Mouse (Mus musculus): ENCODE data around the gene Atp8a2. TPM values are rescaled to one million over a fixed set of nuclear protein-coding genes. Genes with fewer than 3 reads are reported as not detected.

Atp8a2 gene
- polyA plus RNA-seq, 1 experiment from 2014 or later, result 23.8 TPM

DNA sequence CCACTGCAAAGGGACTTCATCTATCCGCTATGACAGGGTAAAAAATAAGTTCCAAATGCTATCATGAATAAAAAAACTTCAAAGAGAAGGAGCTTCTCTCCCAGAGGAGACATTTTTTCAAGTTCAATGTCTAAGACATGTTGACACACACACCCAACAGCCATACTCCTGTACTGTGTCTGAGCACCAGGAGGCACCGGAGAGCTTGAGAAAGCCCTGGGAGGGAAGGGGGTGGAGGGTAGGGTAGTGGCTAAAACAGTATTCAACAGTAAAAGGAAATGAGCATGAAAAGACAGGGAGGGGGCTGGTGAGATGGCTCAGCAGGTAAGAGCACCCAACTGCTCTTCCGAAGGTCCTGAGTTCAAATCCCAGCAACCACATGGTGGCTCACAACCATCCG is 58.6 kb downstream of the Atp8a2 start:
- Histone ChIP-seq H3K9ac (no peak overlapping the region), H3K27ac (no peak overlapping the region), H3K36me3 (no peaks in the 10 kb centered on the region), H3K4me2 (replicated peaks) (no peak overlapping the region), H3K4me3 (no peak overlapping the region), H3K9me3 (no peaks in the 10 kb centered on the region), H3K4me1 (no peaks in the 10 kb centered on the region), H3K27me3 (replicated peaks) (no peaks in the 10 kb centered on the region)
- WGBS, result 90% methylated on average over 4 of the region's 4 CpGs
- ATAC-seq (ENCODE audit: low FRiP score, low read depth), result no peak

DNA sequence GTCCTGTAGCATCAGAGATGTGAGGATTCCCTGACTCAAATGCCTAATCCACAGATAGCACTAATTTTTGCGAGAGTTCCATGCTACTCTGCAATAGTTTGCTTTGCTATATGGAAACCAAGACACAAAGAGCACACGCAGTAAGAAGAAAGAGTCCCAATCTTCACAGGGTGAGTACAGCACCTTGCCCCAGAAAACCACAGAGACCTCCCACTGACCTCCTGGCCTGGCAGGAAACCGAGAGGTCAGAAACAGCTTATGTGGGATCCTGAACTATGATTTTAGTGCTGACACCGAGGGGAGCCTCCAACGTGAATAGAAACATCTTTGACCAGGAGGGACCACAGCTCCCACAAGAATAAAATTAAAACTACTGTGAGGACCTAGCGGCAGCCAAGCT is 59.2 kb downstream of the Atp8a2 start:
- ATAC-seq (ENCODE audit: low FRiP score, low read depth), result no peak
- Histone ChIP-seq H3K27me3 (replicated peaks) (no peaks in the 10 kb centered on the region), H3K27ac (no peak overlapping the region), H3K9ac (no peak overlapping the region), H3K9me3 (no peaks in the 10 kb centered on the region), H3K4me1 (no peaks in the 10 kb centered on the region), H3K36me3 (no peaks in the 10 kb centered on the region), H3K4me3 (no peak overlapping the region), H3K4me2 (replicated peaks) (no peak overlapping the region)
- 80% methylated on average over 6 of the region's 6 CpGs for WGBS

DNA sequence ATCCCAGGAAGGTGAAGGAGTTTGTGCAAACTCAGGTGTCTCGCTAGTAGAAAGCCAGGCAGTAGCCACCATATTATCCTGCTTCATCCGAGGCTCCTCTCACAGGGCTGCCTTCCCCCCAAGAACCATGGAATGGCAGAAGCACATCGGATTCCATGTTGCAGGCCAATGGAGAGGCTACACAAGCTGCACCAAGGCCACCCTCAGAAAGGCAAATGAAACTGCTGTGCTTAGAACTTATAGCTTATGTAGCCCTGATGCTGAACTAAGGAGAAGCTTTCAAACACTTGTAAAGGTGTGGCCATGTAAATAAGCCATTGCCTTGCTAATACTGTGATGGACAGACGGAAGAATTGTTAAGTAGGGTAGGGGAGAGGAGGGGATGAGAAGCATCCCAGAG is 61.2 kb downstream of the Atp8a2 start:
- H3K36me3 ChIP-seq, result no peaks in the 10 kb centered on the region
- no peaks in the 10 kb centered on the region for H3K4me1 ChIP-seq
- no peak overlapping the region for H3K27ac ChIP-seq
- ATAC-seq (ENCODE audit: low FRiP score, low read depth), result no peak
- H3K4me2 ChIP-seq (replicated peaks), result no peak overlapping the region
- H3K9me3 ChIP-seq, result no peaks in the 10 kb centered on the region
- H3K4me3 ChIP-seq, result no peak overlapping the region
- H3K27me3 ChIP-seq (replicated peaks), result no peaks in the 10 kb centered on the region
- WGBS, result 90% methylated on average over 4 of the region's 4 CpGs
- H3K9ac ChIP-seq, result no peak overlapping the region

- Histone ChIP-seq H3K36me3 (no peaks in the 10 kb centered on the region), H3K27me3 (replicated peaks) (no peaks in the 10 kb centered on the region), H3K4me1 (no peaks in the 10 kb centered on the region), H3K27ac (no peak overlapping the region), H3K4me3 (no peak overlapping the region), H3K4me2 (replicated peaks) (no peak overlapping the region), H3K9ac (no peak overlapping the region), H3K9me3 (no peaks in the 10 kb centered on the region)
- WGBS, result 48% methylated on average over 9 of the region's 9 CpGs
- ATAC-seq (ENCODE audit: low FRiP score, low read depth), result no peak
Measured at GRCm38 (mm10) chr14:60134720-60135119, 62.3 kb downstream of the Atp8a2 start.

- H3K4me1 ChIP-seq, result no peaks in the 10 kb centered on the region
- 91% methylated on average over 9 of the region's 9 CpGs for WGBS
- no peak overlapping the region for H3K9ac ChIP-seq
Measured at GRCm38 (mm10) chr14:60131196-60131876, 65.6 kb downstream of the Atp8a2 start.

DNA sequence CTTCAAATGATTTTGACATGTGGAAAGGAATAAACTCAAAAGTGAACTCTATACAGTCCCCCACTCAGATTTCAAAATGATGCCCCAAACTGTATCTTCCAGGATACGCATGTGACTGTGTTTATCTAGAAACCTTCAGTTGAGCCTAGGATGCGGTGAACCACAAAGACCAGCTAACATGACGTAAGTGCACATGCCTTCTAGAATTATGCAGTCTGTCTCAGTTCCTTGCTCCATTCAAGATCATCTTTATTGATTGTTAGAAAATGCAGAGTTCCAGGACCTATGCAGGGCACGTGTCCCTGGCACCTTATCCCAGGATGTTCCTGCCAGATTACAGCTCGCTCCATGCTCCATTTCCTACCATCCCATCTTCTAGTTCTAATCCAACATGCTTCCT is 67.4 kb downstream of the Atp8a2 start:
- Histone ChIP-seq H3K27me3 (replicated peaks) (no peaks in the 10 kb centered on the region), H3K36me3 (no peaks in the 10 kb centered on the region), H3K4me2 (replicated peaks) (no peak overlapping the region), H3K4me1 (no peaks in the 10 kb centered on the region), H3K9ac (no peak overlapping the region), H3K4me3 (no peak overlapping the region), H3K9me3 (no peaks in the 10 kb centered on the region), H3K27ac (no peak overlapping the region)
- no peak for ATAC-seq (ENCODE audit: low FRiP score, low read depth)
- WGBS, result 88% methylated on average over 5 of the region's 5 CpGs

More at GRCm38 (mm10) chr14:60131196-60131876, 65.6 kb downstream of the Atp8a2 start:
- no peak overlapping the region for H3K4me3 ChIP-seq
- H3K27ac ChIP-seq, result no peak overlapping the region
- no peaks in the 10 kb centered on the region for H3K27me3 ChIP-seq (replicated peaks)
- no peak for ATAC-seq (ENCODE audit: low FRiP score, low read depth)
- no peaks in the 10 kb centered on the region for H3K9me3 ChIP-seq
- no peak overlapping the region for H3K4me2 ChIP-seq (replicated peaks)
- no peaks in the 10 kb centered on the region for H3K36me3 ChIP-seq

DNA sequence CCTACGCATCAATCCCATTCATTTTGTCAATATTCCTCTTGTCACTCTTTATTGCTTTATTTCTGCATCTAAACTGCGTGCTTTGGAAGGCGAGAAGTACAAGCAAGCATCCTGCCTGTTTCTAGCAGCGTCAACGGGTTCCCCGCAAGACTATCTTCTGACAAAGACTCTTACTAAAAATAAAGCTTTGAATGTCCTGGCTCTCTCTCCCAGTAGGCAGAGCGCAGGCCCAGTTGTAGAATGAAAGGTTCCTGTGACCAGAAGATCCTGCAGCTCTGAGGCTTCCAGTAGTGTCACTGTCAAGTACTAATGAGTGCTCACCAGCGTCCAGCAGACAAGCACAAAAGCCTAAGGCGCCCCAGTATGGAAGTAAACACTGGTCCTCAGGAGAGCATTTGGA is 71.8 kb downstream of the Atp8a2 start:
- 84% methylated on average over 9 of the region's 9 CpGs for WGBS

DNA sequence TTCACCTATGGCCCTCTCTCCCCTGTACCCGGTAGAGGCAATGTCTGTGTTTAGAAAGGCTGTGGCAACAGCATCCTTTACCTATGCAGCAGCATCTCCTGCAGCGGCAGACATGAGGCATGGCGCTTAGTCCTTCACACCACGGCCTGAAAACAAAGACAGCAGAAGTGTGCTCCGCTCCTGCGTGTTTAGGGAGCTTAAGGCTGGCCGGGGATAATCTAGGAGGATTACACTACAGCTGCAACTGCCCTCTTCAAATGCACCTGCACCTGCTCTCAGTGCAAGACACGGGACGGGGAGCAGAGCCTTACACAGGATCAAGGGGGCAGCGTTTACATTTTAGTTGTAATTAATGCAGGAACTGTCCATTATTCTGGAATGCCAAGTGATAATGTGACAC is 75.4 kb downstream of the Atp8a2 start:
- Histone ChIP-seq H3K27me3 (replicated peaks) (no peaks in the 10 kb centered on the region), H3K9ac (no peak overlapping the region), H3K9me3 (no peaks in the 10 kb centered on the region), H3K27ac (no peak overlapping the region), H3K4me2 (replicated peaks) (no peak overlapping the region), H3K4me3 (no peak overlapping the region), H3K36me3 (no peaks in the 10 kb centered on the region), H3K4me1 (no peaks in the 10 kb centered on the region)
- 65% methylated on average over 10 of the region's 10 CpGs for WGBS
- no peak for ATAC-seq (ENCODE audit: low FRiP score, low read depth)

More for the DNA sequence above, 71.8 kb downstream of the Atp8a2 start:
- no peak for ATAC-seq (ENCODE audit: low FRiP score, low read depth)
- Histone ChIP-seq H3K4me2 (replicated peaks) (no peak overlapping the region), H3K27ac (no peak overlapping the region), H3K27me3 (replicated peaks) (no peaks in the 10 kb centered on the region), H3K36me3 (no peaks in the 10 kb centered on the region), H3K4me3 (no peak overlapping the region), H3K4me1 (no peaks in the 10 kb centered on the region), H3K9me3 (no peaks in the 10 kb centered on the region), H3K9ac (no peak overlapping the region)

DNA sequence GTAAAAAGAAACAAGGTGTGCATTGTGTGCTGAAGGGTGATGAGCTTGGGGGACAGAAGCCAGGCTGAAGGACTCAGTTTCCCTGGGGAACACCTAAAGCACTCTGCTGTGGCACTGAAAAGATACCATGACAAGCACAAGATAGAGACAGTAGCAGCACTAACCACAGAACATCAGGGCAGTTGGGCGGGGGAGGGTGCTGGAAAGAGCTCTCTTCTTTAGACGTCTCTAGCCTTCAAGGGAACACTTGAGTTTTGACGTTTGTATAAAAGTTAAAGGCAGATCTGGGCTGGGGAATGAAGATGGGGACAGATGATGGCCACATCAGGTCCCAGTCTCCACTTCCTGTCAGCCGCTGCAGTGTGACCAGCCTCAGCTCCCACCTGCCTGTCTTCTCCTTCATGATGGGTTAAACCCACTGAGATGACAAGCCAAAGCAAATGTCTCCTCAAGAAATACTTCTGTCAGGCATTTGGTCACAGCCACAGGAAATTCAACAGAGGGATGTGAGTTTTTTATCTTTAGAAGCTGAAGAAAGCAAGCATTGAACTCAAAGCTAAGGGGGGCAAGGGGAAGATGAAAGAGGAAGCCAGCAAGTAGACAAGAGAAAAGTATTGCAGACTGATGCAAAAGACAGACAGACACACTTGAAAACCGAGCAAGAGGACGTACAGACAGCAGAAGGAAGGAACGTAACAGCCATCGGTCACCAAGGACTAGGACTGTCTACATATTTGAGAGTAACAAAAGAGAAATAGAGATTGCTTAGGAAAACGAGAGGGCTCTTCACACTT is 79.0 kb downstream of the Atp8a2 start:
- no peak overlapping the region for H3K9ac ChIP-seq
- H3K4me2 ChIP-seq (replicated peaks), result no peak overlapping the region
- no peaks in the 10 kb centered on the region for H3K9me3 ChIP-seq
- H3K4me1 ChIP-seq, result no peaks in the 10 kb centered on the region
- ATAC-seq (ENCODE audit: low FRiP score, low read depth), result no peak
- no peak overlapping the region for H3K4me3 ChIP-seq
- no peaks in the 10 kb centered on the region for H3K27me3 ChIP-seq (replicated peaks)
- WGBS, result 86% methylated on average over 9 of the region's 9 CpGs
- no peak overlapping the region for H3K27ac ChIP-seq
- no peaks in the 10 kb centered on the region for H3K36me3 ChIP-seq

GRCm38 (mm10) chr14:60086808-60087725 is 109.9 kb downstream of the Atp8a2 start:
- H3K27me3 ChIP-seq (replicated peaks), result no peaks in the 10 kb centered on the region
- H3K9ac ChIP-seq, result peak overlapping the region; percentile 56
- peak overlapping the region; percentile 77 for H3K4me2 ChIP-seq (replicated peaks)
- no peaks in the 10 kb centered on the region for H3K9me3 ChIP-seq
- no peak overlapping the region for H3K27ac ChIP-seq
- H3K4me1 ChIP-seq, result 0 out of 2 replicates have a peak, but pooled peaks cover 7% of the 10 kb centered on the region
- WGBS, result 14% methylated on average over 28 of the region's 33 CpGs
- no peaks in the 10 kb centered on the region for H3K36me3 ChIP-seq
- peak; percentile 96 for ATAC-seq (ENCODE audit: low FRiP score, low read depth)
- H3K4me3 ChIP-seq, result peak overlapping the region; percentile 47

DNA sequence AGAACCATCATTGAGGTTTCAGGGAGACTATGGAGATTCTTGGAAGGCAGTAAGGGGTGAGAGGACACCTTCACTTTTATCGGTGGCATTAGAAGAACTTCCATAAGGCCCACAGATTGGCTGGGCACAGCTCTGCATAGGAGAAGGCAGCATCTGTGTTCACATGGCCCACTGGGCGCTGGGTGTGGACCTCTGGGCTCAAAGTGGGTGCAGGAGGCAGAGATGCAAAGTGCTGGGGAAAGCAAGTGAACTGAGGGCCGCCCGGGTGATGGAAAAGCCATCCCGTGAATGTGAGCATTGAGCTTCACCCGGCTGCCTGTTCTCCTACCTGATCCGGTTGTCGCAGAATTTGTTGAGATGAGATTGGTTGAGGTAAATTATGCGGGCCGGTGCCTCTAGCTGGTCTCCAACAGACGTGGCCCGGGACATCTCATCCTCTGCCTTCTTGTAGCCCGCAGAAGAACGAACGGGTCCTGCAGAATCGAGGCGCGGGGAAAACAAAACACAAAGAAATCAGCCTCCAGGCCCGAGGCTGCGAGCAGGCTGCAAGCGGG is 110.6 kb downstream of the Atp8a2 start:
- no peaks in the 10 kb centered on the region for H3K27me3 ChIP-seq (replicated peaks)
- ATAC-seq (ENCODE audit: low FRiP score, low read depth), result peak; percentile 58
- H3K4me3 ChIP-seq, result peak overlapping the region; percentile 47
- H3K4me2 ChIP-seq (replicated peaks), result peak overlapping the region; percentile 77
- H3K9ac ChIP-seq, result peak overlapping the region; percentile 56
- no peaks in the 10 kb centered on the region for H3K9me3 ChIP-seq
- 4% methylated on average over 21 of the region's 21 CpGs for WGBS
- H3K36me3 ChIP-seq, result no peaks in the 10 kb centered on the region
- no peak overlapping the region for H3K27ac ChIP-seq
- H3K4me1 ChIP-seq, result 0 out of 2 replicates have a peak, but pooled peaks cover 7% of the 10 kb centered on the region

DNA sequence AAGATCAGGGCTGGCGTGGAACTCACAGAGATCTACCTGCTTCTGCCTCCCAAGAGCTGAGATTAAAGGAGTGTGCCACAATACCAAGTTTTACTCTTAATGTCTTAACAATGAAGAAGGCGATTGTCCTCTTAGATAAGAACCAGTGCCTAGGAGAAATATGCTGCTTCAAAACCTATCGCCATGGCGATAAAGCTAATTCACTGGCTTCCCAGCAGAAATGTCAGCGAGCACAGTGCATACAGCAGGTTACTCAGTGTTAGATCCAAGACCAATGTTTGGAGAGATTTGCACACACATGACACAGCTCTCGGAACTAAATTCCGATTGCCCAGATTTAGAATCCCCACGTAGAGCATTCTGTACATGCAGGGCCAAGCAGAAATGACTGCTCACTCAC is 114.2 kb downstream of the Atp8a2 start:
- no peak for ATAC-seq (ENCODE audit: low FRiP score, low read depth)
- H3K4me3 ChIP-seq, result no peak overlapping the region
- H3K9me3 ChIP-seq, result no peaks in the 10 kb centered on the region
- 85% methylated on average over 8 of the region's 8 CpGs for WGBS
- 0 out of 2 replicates have a peak, but pooled peaks cover 7% of the 10 kb centered on the region for H3K4me1 ChIP-seq
- H3K27ac ChIP-seq, result no peak overlapping the region
- H3K9ac ChIP-seq, result no peak overlapping the region
- H3K4me2 ChIP-seq (replicated peaks), result no peak overlapping the region
- H3K36me3 ChIP-seq, result no peaks in the 10 kb centered on the region
- no peaks in the 10 kb centered on the region for H3K27me3 ChIP-seq (replicated peaks)

Data from neural tube, embryonic 12.5 days (tissue).